20 mouse cellular contexts compared by ENCODE assay signal in the genomic region with DNA sequence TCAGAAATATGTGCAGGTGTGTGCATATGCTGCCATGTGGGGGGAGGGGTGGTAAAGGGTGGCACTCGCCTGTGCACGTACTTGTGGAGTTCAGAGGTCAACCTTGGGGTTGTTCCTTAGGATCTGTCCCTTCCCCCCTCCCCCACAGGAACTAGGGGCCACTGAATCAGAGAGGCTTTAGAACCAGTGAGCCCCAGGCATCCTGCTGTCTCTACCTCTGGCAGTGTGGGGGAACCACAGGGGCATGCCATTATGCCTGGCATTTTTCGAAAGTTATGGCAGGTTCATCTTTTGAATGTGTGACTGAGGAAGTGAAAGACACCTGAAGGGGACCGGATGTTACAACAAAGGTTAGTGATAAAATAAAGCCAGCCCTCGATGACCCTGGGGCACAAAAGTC. TPM values are rescaled to one million over a fixed set of nuclear protein-coding genes. Genes with fewer than 3 reads are reported as not detected.
A peak's percentile ranks its signal among the peaks of the same experiment; 100 is the strongest.
DNase-seq lines count a peak whose midpoint lies in the region; TF ChIP-seq lines count a peak whose summit lies in the region.
"Had no signal": no experiment of that assay in that cellular context is flagged by ENCODE, and none has a peak within 500 bp of the region (broad histone marks: within the 10 kb centered on the region; RNA-seq: fewer than 3 reads in every experiment).

No protein-coding gene starts in this region.

- in situ Hi-C loops in CH12.LX (cut with MboI; ENCODE audit: low pct_ligation_motif_present, low pct_unique_long_range_greater_than_20kb, low sequenced_read_pairs) = no loop called here

- TF ChIP-seq EP300 in CH12.LX (IDR thresholded peaks at IDR 0.05; ENCODE audit: low read length) = peak; percentile 86

- no peak for TF ChIP-seq RAD21 in CH12.LX (IDR thresholded peaks at IDR 0.05; ENCODE audit: low read depth, low read length)

- H3K9ac ChIP-seq in CH12.LX (ENCODE audit: insufficient read depth, low read depth) = no peak overlapping the region
- H3K9ac ChIP-seq: forebrain, embryonic 13.5 days; intestine, embryonic 15.5 days had no signal

- H3K4me2 ChIP-seq in CH12.LX (ENCODE audit: insufficient read depth, low read depth, poor library complexity, severe bottlenecking) = peak overlapping the region; percentile 86; the same call in 1 of the 2 replicates
- H3K4me2 ChIP-seq: forebrain, embryonic 13.5 days had no signal

- peaks cover 6% of the 10 kb centered on the region for H3K27me3 ChIP-seq in CH12.LX (replicated peaks)
- H3K27me3 ChIP-seq in splenic B cell, adult 2 months (ENCODE audit: control insufficient read depth, insufficient read depth, low read length, poor library complexity, severe bottlenecking) = peaks cover 2% of the 10 kb centered on the region; the same call in 1 of the 2 replicates
- H3K27me3 ChIP-seq: forebrain, embryonic 13.5 days; intestine, embryonic 15.5 days; Patski had no signal

- TF ChIP-seq POLR2A in CH12.LX (IDR thresholded peaks at IDR 0.05; ENCODE audit: low read depth, low read length) = 0 out of 2 replicates have a peak, but pooled peaks have one; percentile 11

- dilution Hi-C loops in CH12.LX (cut with MboI; ENCODE audit: extremely low pct_ligation_motif_present, extremely low pct_unique_long_range_greater_than_20kb, low sequenced_read_pairs) = no loop called here

- no peaks in the 10 kb centered on the region for H3K79me2 ChIP-seq in CH12.LX (replicated peaks; ENCODE audit: control insufficient read depth, extremely low read depth, insufficient read depth, poor library complexity, severe bottlenecking)

- TF ChIP-seq CTCF in CH12.LX (conservative IDR thresholded peaks at IDR 0.05 in 1 of 2, IDR thresholded peaks at IDR 0.05 in 1 of 2; ENCODE audit: low read depth in 2 of 2, low read length in 2 of 2) = no peak

- peak; percentile 88 for DNase-seq in heart, adult 11 months
- DNase-seq in heart, adult 9 months (ENCODE audit: low spot score in 2 of 2) = no peak
- DNase-seq in spleen, postnatal 36 days (ENCODE audit: low spot score in 2 of 2) = peak; percentile 30 to 40
- DNase-seq in spleen, postnatal 14 days (ENCODE audit: low spot score in 2 of 2) = no peak
- peak; percentile 68 for DNase-seq in CH12.LX (ENCODE audit: extremely low read depth)
- peak; percentile 50 for DNase-seq in splenic B cell, adult 2 months (ENCODE audit: low read depth, low spot score)
- DNase-seq in T-cell, adult 2 months (ENCODE audit: low spot score) = no peak
- DNase-seq: adrenal gland, postnatal 10 days; cerebellum, adult 11-12 months; cerebellum, adult 9-10 months; gastrocnemius, postnatal 10 days; heart, postnatal 10 days; kidney, adult 18-20 months had no signal

- H3K9me3 ChIP-seq in CH12.LX (replicated peaks; ENCODE audit: low read length) = peaks cover 2% of the 10 kb centered on the region
- H3K9me3 ChIP-seq: embryonic facial prominence, embryonic 10.5 days; forebrain, embryonic 13.5 days; hindbrain, embryonic 10.5 days; intestine, embryonic 15.5 days had no signal

- peak overlapping the region; percentile 41; the same call in 1 of the 2 replicates for H3K27ac ChIP-seq in CH12.LX (ENCODE audit: insufficient read depth, low read depth)
- H3K27ac ChIP-seq: embryonic facial prominence, embryonic 10.5 days; forebrain, embryonic 13.5 days; hindbrain, embryonic 10.5 days; hindbrain, embryonic 14.5 days had no signal

- peaks cover 11 to 30% of the 10 kb centered on the region in 2 experiments for H3K4me1 ChIP-seq in CH12.LX (ENCODE audit: control insufficient read depth in 1 of 2, insufficient read depth in 2 of 2)

- H3K4me3 ChIP-seq in CH12.LX (replicated peaks in 1 of 3; ENCODE audit: low read depth in 2 of 3, low read length in 2 of 3, poor library complexity in 1 of 3) = no peak overlapping the region
- H3K4me3 ChIP-seq: forebrain, embryonic 13.5 days; hindbrain, embryonic 10.5 days had no signal

- peaks cover 0 to 4% of the 10 kb centered on the region in 2 experiments for H3K36me3 ChIP-seq in CH12.LX (replicated peaks in 1 of 2; ENCODE audit: control insufficient read depth in 1 of 2, insufficient read depth in 1 of 2, low read length in 1 of 2)
- H3K36me3 ChIP-seq in splenic B cell, adult 2 months (ENCODE audit: control insufficient read depth, insufficient read depth, low read length, poor library complexity, severe bottlenecking) = no peaks in the 10 kb centered on the region
- H3K36me3 ChIP-seq: intestine, embryonic 15.5 days had no signal

TF ChIP-seq in CH12.LX, 34 proteins besides CTCF, POLR2A, EP300 and RAD21:
- no peak for TF ChIP-seq NRF1 (IDR thresholded peaks at IDR 0.05; ENCODE audit: low read depth, low read length)
- TF ChIP-seq GABPA (IDR thresholded peaks at IDR 0.05; ENCODE audit: insufficient replicate concordance, low read depth, low read length) = no peak
- TF ChIP-seq USF2 (conservative IDR thresholded peaks at IDR 0.05; ENCODE audit: low read depth, low read length) = no peak
- TF ChIP-seq RCOR1 (conservative IDR thresholded peaks at IDR 0.05; ENCODE audit: low read depth, low read length) = peak; percentile 17; the same call in 1 of the 2 replicates
- no peak for TF ChIP-seq MAX (IDR thresholded peaks at IDR 0.05; ENCODE audit: low read length)
- no peak for TF ChIP-seq POLR2AphosphoS2 (IDR thresholded peaks at IDR 0.05; ENCODE audit: low read depth, low read length)
- peak; percentile 85 for TF ChIP-seq IRF4 (IDR thresholded peaks at IDR 0.05; ENCODE audit: low read depth, low read length)
- no peak for TF ChIP-seq UBTF (IDR thresholded peaks at IDR 0.05; ENCODE audit: low read depth, low read length)
- TF ChIP-seq CHD1 (IDR thresholded peaks at IDR 0.05; ENCODE audit: low read depth, low read length) = no peak
- TF ChIP-seq TCF12 (IDR thresholded peaks at IDR 0.05; ENCODE audit: low read depth, low read length) = peak; percentile 84
- no peak for TF ChIP-seq MXI1 (IDR thresholded peaks at IDR 0.05; ENCODE audit: low read depth, low read length)
- no peak for TF ChIP-seq ZNF384 (IDR thresholded peaks at IDR 0.05; ENCODE audit: low read depth, low read length)
- TF ChIP-seq MYC (IDR thresholded peaks at IDR 0.05; ENCODE audit: low read depth, low read length) = no peak; the same call in 1 of the 2 replicates
- TF ChIP-seq NELFE (IDR thresholded peaks at IDR 0.05; ENCODE audit: low read depth, low read length) = no peak
- no peak for TF ChIP-seq PAX5 (IDR thresholded peaks at IDR 0.05; ENCODE audit: low read length)
- TF ChIP-seq ETS1 (conservative IDR thresholded peaks at IDR 0.05; ENCODE audit: low read depth, low read length) = peak; percentile 33
- peak; percentile 75 for TF ChIP-seq BHLHE40 (IDR thresholded peaks at IDR 0.05; ENCODE audit: low read depth, low read length)
- TF ChIP-seq MEF2A (IDR thresholded peaks at IDR 0.05; ENCODE audit: borderline replicate concordance, low read depth, low read length) = 0 out of 2 replicates have a peak, but pooled peaks have one; percentile 22
- peak; percentile 80 for TF ChIP-seq CHD2 (IDR thresholded peaks at IDR 0.05; ENCODE audit: low read length)
- TF ChIP-seq SMC3 (IDR thresholded peaks at IDR 0.05; ENCODE audit: low read depth, low read length) = no peak
- no peak for TF ChIP-seq ELF1 (IDR thresholded peaks at IDR 0.05; ENCODE audit: low read depth, low read length)
- no peak for TF ChIP-seq ZC3H11A (IDR thresholded peaks at IDR 0.05; ENCODE audit: low read depth, low read length)
- TF ChIP-seq ZMIZ1 (IDR thresholded peaks at IDR 0.05; ENCODE audit: low read depth, low read length) = no peak

RNA-seq across cellular contexts. Expression of gene A930033H14Rik, which starts 2.2 kb away (rescaled TPM):
- total RNA-seq in CH12.LX (2012; rRNA removed) = 0.84 and 0.85 TPM in 2 replicates
- 0.13 and 0.15 TPM in 2 replicates for total RNA-seq in CH12.LX (2014; rRNA removed)
- polyA plus RNA-seq in CH12.LX (2012; ENCODE audit: insufficient read length, low read depth) = 0.46 and 0.50 TPM in 2 replicates
- polyA plus RNA-seq: CD4-positive, CD25-positive, alpha-beta regulatory T cell, adult 4 months had no signal

RNA-seq across cellular contexts. Expression of gene Rhobtb1, which starts 59.4 kb away (rescaled TPM):
- total RNA-seq in CH12.LX (2012; rRNA removed) (12.2 and 13.3 TPM in 2 replicates), CH12.LX (2014; rRNA removed) (2.7 and 3.4 TPM in 2 replicates)
- 3.1 and 3.7 TPM in 2 replicates for polyA plus RNA-seq in CH12.LX (2012; ENCODE audit: insufficient read length, low read depth)
- polyA plus RNA-seq: CD4-positive, CD25-positive, alpha-beta regulatory T cell, adult 4 months had no signal

Comparison
In these comparisons a context has a peak if more than half of its experiments do, and no peak if none do; other contexts are left out.
1. DNase-seq: peak in heart, adult 11 months (single experiment), spleen, postnatal 36 days (2 of 2), CH12.LX (single experiment) and splenic B cell, adult 2 months (single experiment); none in heart, adult 9 months (0 of 2), spleen, postnatal 14 days (0 of 2) and T-cell, adult 2 months (single experiment).